Mouse (Mus musculus) intestine, embryonic 15.5 days (tissue): ENCODE results near the gene Wdr1. TPM values are rescaled to one million over a fixed set of nuclear protein-coding genes. Genes with fewer than 3 reads are reported as not detected.

Experiments
- polyA plus RNA-seq: library from polyadenylated mRNA; unstranded; fragments of >200 nt; fragmentation: Nextera tagmentation; extraction: Ambion mirVana; gene quantifications from 2 replicates; pipeline ENCODE4 v1.2.1, GENCODE M21; 2015

Wdr1 gene
- polyA plus RNA-seq, 1 experiment from 2014 or later, result 240 TPM

Other genes with a start within 250 kb of the Wdr1 start
- gene Drd5, start 243.9 kb downstream of the Wdr1 start, polyA plus RNA-seq, result not detected in 2 replicates
- 1.6 and 1.8 TPM in 2 replicates for gene Slc2a9, start 60.1 kb downstream of the Wdr1 start, polyA plus RNA-seq
- gene Zfp518b, start 121.6 kb upstream of the Wdr1 start, polyA plus RNA-seq, result 13.6 and 14.4 TPM in 2 replicates